Mouse (Mus musculus) thymus, adult 2 months (tissue): ENCODE data around the gene Tacc2.

Experiments
- CTCF ChIP-seq: fragments of 200-500 bp; IDR thresholded peaks from 2 replicates; pipeline ENCODE4 v1.5.1; 2012; ENCODE audit warnings: mild to moderate bottlenecking, control low read depth, low read length, moderate library complexity, borderline replicate concordance; ENCODE audit not compliant: control insufficient read depth, poor library complexity, insufficient read depth; ENCODE audit errors: extremely low read depth
- POLR2A ChIP-seq: fragments of 200-500 bp; IDR thresholded peaks from 2 replicates; pipeline ENCODE4 v1.6.1; 2012; ENCODE audit warnings: mild to moderate bottlenecking, low read length, control low read depth, moderate library complexity; ENCODE audit not compliant: control insufficient read depth, poor library complexity, insufficient read depth; ENCODE audit errors: extremely low read depth

DNA sequence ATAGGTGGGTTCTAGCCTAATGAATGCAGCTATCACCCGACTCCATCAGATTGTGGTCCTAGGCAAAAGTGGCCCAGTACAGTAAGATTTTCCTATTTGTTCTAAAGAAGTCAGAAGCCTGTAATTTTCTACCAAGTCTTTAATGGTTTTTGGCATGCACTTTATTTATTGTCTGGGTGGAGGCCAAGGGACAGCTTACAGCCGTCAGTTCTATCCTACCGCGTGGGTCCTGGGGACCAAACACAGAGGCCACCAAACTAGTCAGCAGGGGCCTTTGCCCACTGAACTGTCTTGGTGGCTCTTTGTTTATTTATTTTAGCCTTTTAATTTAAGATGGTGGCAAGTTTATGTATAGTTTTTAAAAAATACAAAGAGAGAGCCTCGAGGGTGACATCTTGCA lies 1.4 kb downstream of the Tacc2 start:
- TF ChIP-seq CTCF (no peak), POLR2A (no peak)
